Mouse (Mus musculus) effector memory CD4-positive, alpha-beta T cell, adult 7 months (primary cell): Measurements from ENCODE around the gene Krtap5-4. TPM values are rescaled to one million over a fixed set of nuclear protein-coding genes. Genes with fewer than 3 reads are reported as not detected.

ENCODE experiments used
- polyA plus RNA-seq: library from polyadenylated mRNA; unstranded; fragments of 100-300 nt; shearing (Covaris generic); gene quantifications from one replicate; pipeline ENCODE4 v1.2.1, GENCODE M21; 2017

The Krtap5-4 gene
- not detected for polyA plus RNA-seq

GRCm38 (mm10) chr7:142303249-142303648, at the start of gene Krtap5-4:
TSS of gene Krtap5-4 (plus strand) at chr7:142303549.

GRCm38 (mm10) chr7:142258254-142258653, 45.1 kb upstream of the Krtap5-4 start, which contains the start of gene Gm2431:
TSS of gene Gm2431 (minus strand) at chr7:142258354.

GRCm38 (mm10) chr7:142274263-142274662, 29.1 kb upstream of the Krtap5-4 start, which contains the start of gene Gm4559:
TSS of gene Gm4559 (minus strand) at chr7:142274363.

GRCm38 (mm10) chr7:142297018-142297417, 6.3 kb upstream of the Krtap5-4 start, which contains the start of gene Krtap5-1:
TSS of gene Krtap5-1 (minus strand) at chr7:142297118.

Other genes with a start within 250 kb of the Krtap5-4 start
- 132 TPM for gene Mob2, start 242.5 kb upstream of the Krtap5-4 start, polyA plus RNA-seq
- gene Dusp8, start 207.7 kb upstream of the Krtap5-4 start, polyA plus RNA-seq: 32.7 TPM
- gene Gm45618, start 182.8 kb upstream of the Krtap5-4 start, polyA plus RNA-seq: 1.2 TPM
- gene Gm39115, start 167.5 kb upstream of the Krtap5-4 start, polyA plus RNA-seq: not detected
- gene Gm45337, start 158.9 kb upstream of the Krtap5-4 start, polyA plus RNA-seq: not detected
- gene Gm29735, start 146.4 kb upstream of the Krtap5-4 start, polyA plus RNA-seq: not detected
- not detected for gene Gm4553, start 137.8 kb upstream of the Krtap5-4 start, polyA plus RNA-seq
- not detected for gene Krtap5-2, start 127.5 kb upstream of the Krtap5-4 start, polyA plus RNA-seq
- not detected for gene Gm10153, start 113.2 kb upstream of the Krtap5-4 start, polyA plus RNA-seq
- gene Krtap5-3, start 102.2 kb upstream of the Krtap5-4 start, polyA plus RNA-seq: not detected
- not detected for gene Gm7579, start 91.7 kb upstream of the Krtap5-4 start, polyA plus RNA-seq
- gene Krtap5-5, start 73.6 kb upstream of the Krtap5-4 start, polyA plus RNA-seq: not detected
- gene Gm40460, start 62.5 kb upstream of the Krtap5-4 start, polyA plus RNA-seq: not detected
- gene Gm2431, start 45.2 kb upstream of the Krtap5-4 start, polyA plus RNA-seq: not detected
- gene Gm4559, start 29.2 kb upstream of the Krtap5-4 start, polyA plus RNA-seq: not detected
- gene Krtap5-1, start 6.4 kb upstream of the Krtap5-4 start, polyA plus RNA-seq: not detected
- 44.4 TPM for gene Ifitm10, start 70.2 kb downstream of the Krtap5-4 start, polyA plus RNA-seq
- 28.2 TPM for gene Gm49369, start 79.1 kb downstream of the Krtap5-4 start, polyA plus RNA-seq
- gene Ctsd, start 84.5 kb downstream of the Krtap5-4 start, polyA plus RNA-seq: 419 TPM
- not detected for gene Syt8, start 131.3 kb downstream of the Krtap5-4 start, polyA plus RNA-seq
- gene Tnni2, start 138.3 kb downstream of the Krtap5-4 start, polyA plus RNA-seq: not detected
- gene Lsp1, start 157.3 kb downstream of the Krtap5-4 start, polyA plus RNA-seq: 1,101 TPM
- gene Tnnt3, start 195.3 kb downstream of the Krtap5-4 start, polyA plus RNA-seq: 5.0 TPM
- 4.9 TPM for gene Mrpl23, start 229.1 kb downstream of the Krtap5-4 start, polyA plus RNA-seq